Mouse (Mus musculus) heart, embryonic 15.5 days (tissue): ENCODE data around the gene Apom. TPM values are rescaled to one million over a fixed set of nuclear protein-coding genes. Genes with fewer than 3 reads are reported as not detected.
"Not testable (repeated sequence)": the region's sequence is repeated elsewhere in the genome, so short reads cannot be mapped to it uniquely, and the experiment has no call there.

Experiments
- ATAC-seq: fragments of 200-750 bp; cut with Nextera tagmentation; replicated peaks from 2 replicates; pipeline ENCODE4 v1.8.0; 2017; ENCODE audit warnings: low read depth, moderate TSS enrichment; ENCODE audit not compliant: insufficient number of reproducible peaks, insufficient read depth, low FRiP score
- H3K27ac ChIP-seq: fragments of 300-500 bp; sonication (generic); 2 replicates; pipeline ENCODE4 v1.5.1; 2015; ENCODE audit warnings: mild to moderate bottlenecking, inconsistent platforms
- H3K27me3 ChIP-seq: fragments of 300-500 bp; sonication (generic); 2 replicates; pipeline ENCODE4 v1.6.1; 2015; ENCODE audit warnings: inconsistent platforms
- H3K36me3 ChIP-seq: fragments of 300-500 bp; sonication (generic); 2 replicates; pipeline ENCODE4 v1.6.1; 2015; ENCODE audit warnings: mild to moderate bottlenecking, inconsistent platforms
- H3K4me1 ChIP-seq: fragments of 300-500 bp; sonication (generic); replicated peaks from 2 replicates; pipeline ENCODE4 v1.6.1; 2015; ENCODE audit warnings: inconsistent platforms
- H3K4me2 ChIP-seq: fragments of 300-500 bp; sonication (generic); 2 replicates; pipeline ENCODE4 v1.6.1; 2015; ENCODE audit warnings: inconsistent platforms, mild to moderate bottlenecking, moderate library complexity
- H3K4me3 ChIP-seq: fragments of 300-500 bp; sonication (generic); 2 replicates; pipeline ENCODE4 v1.5.1; 2015; ENCODE audit warnings: mild to moderate bottlenecking, inconsistent platforms
- H3K9ac ChIP-seq: fragments of 300-500 bp; sonication (generic); 2 replicates; pipeline ENCODE4 v1.6.1; 2015; ENCODE audit warnings: mild to moderate bottlenecking, inconsistent platforms
- H3K9me3 ChIP-seq: fragments of 300-500 bp; sonication (generic); replicated peaks from 2 replicates; pipeline ENCODE4 v1.6.1; 2016; ENCODE audit warnings: inconsistent platforms
- WGBS: fragments of 180-500 bp; shearing (Covaris S2); methylation state at CpG from one replicate; pipeline ENCODE4 v1.1.7; 2015; ENCODE audit warnings: mixed read lengths; 5-methylcytosine and 5-hydroxymethylcytosine counted together
- polyA plus RNA-seq: library from polyadenylated mRNA; unstranded; fragments of >200 nt; fragmentation: Nextera tagmentation; extraction: Ambion mirVana; gene quantifications from 2 replicates; pipeline ENCODE4 v1.2.1, GENCODE M21; 2015

Apom gene
- polyA plus RNA-seq, 1 experiment from 2014 or later, result 0.57 TPM

GRCm38 (mm10) chr17:35125578-35125977 lies 6.3 kb downstream of the Apom start:
- Histone ChIP-seq H3K27me3 (no peaks in the 10 kb centered on the region), H3K4me1 (peaks cover 36% of the 10 kb centered on the region), H3K4me2 (peak overlapping the region; percentile 86), H3K27ac (peak overlapping the region; percentile 94), H3K4me3 (peak overlapping the region; percentile 86), H3K9me3 (no peaks in the 10 kb centered on the region), H3K36me3 (peaks cover 21% of the 10 kb centered on the region), H3K9ac (peak overlapping the region; percentile 84)
- 28% methylated on average over 6 of the region's 6 CpGs for WGBS
- ATAC-seq, result no peak

- Histone ChIP-seq H3K4me3 (no peak overlapping the region), H3K9ac (no peak overlapping the region), H3K9me3 (no peaks in the 10 kb centered on the region), H3K27me3 (no peaks in the 10 kb centered on the region), H3K4me1 (peaks cover 41% of the 10 kb centered on the region), H3K27ac (0 out of 2 replicates have a peak overlapping the region, but pooled peaks have one; percentile 94), H3K4me2 (peak overlapping the region; percentile 86; the same call in 1 of the 2 replicates), H3K36me3 (peaks cover 16% of the 10 kb centered on the region)
- no peak for ATAC-seq
- 86% methylated on average over 1 of the region's 1 CpGs for WGBS
These were observed 6.8 kb downstream of the Apom start for GRCm38 (mm10) chr17:35125081-35125480.

GRCm38 (mm10) chr17:35124261-35124896 lies 7.5 kb downstream of the Apom start:
- H3K9ac ChIP-seq, H3K9me3 ChIP-seq, H3K27me3 ChIP-seq, ATAC-seq, H3K27ac ChIP-seq, H3K4me3 ChIP-seq, H3K4me2 ChIP-seq: not testable (repeated sequence)
- Histone ChIP-seq H3K4me1 (peaks cover 47% of the 10 kb centered on the region), H3K36me3 (peaks cover 13% of the 10 kb centered on the region; the same call in 1 of the 2 replicates)
- WGBS, result 90% methylated on average over 12 of the region's 12 CpGs

GRCm38 (mm10) chr17:35123287-35123686 lies 8.6 kb downstream of the Apom start:
- H3K9me3 ChIP-seq, H3K4me3 ChIP-seq, H3K27ac ChIP-seq, H3K9ac ChIP-seq, H3K27me3 ChIP-seq, H3K4me2 ChIP-seq, ATAC-seq: not testable (repeated sequence)
- Histone ChIP-seq H3K36me3 (peaks cover 19% of the 10 kb centered on the region), H3K4me1 (peaks cover 44% of the 10 kb centered on the region)
- 93% methylated on average over 9 of the region's 9 CpGs for WGBS

GRCm38 (mm10) chr17:35121871-35122303 lies 10.0 kb downstream of the Apom start, which contains the start of gene Csnk2b:
Csnk2b (minus strand) TSS chr17:35122053.
- WGBS, result under 1% methylated on average over 19 of the region's 19 CpGs
- ATAC-seq, result 0 out of 2 replicates have a peak, but pooled peaks have one; percentile 0
- H3K9ac ChIP-seq, result peak within 1 kb of the TSS; percentile 97
- H3K36me3 ChIP-seq, result peaks cover 28% of the 10 kb centered on the region
- peak within 1 kb of the TSS; percentile 92 for H3K4me2 ChIP-seq
- H3K4me3 ChIP-seq, result peak within 1 kb of the TSS; percentile 99
- no peaks in the 10 kb centered on the region for H3K27me3 ChIP-seq
- H3K27ac ChIP-seq, result peak within 1 kb of the TSS; percentile 93
- peaks cover 33% of the 10 kb centered on the region for H3K4me1 ChIP-seq
- no peaks in the 10 kb centered on the region for H3K9me3 ChIP-seq

DNA sequence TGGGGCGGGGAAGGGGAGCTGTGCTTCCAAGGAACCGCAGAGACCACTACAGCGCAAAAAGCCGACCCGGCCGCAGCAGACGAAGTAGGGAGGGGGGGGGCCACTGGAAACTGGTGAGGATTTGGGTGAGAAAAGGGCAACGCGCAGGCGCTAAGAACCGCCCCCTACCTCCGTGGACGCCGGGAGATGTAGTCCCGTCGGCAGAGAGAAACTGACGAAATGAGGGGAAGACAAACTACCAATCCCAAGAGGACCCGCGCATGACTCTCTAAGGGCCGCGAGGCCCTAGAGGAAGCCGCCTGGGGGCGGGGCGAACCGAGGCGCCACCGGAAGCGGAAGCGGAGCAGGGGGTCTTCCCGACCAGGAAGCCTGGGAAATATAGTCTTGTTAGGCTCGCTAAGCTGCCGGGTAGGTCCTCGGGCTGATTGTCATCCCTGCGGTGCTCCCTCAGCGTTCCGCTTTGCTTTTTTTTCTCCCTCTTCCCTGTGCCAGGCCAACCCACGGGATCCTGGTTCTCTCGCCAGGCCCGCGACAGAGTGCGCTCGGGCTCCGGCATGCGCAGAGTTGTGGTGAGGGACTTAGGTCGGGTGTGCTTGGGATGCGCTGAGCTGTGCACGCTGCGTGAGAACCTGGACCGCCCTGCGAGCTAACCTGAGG lies 10.6 kb downstream of the Apom start, which contains the start of gene Gpank1:
Gene Gpank1, plus strand, starts transcription at position 313 of the 657 bp plus-strand sequence.
- H3K4me1 ChIP-seq, result peaks cover 29% of the 10 kb centered on the region
- peak; percentile 95 for ATAC-seq
- H3K36me3 ChIP-seq, result peaks cover 32% of the 10 kb centered on the region
- H3K27me3 ChIP-seq, result no peaks in the 10 kb centered on the region
- WGBS, result under 1% methylated on average over 50 of the region's 50 CpGs
- peak within 1 kb of the TSS; percentile 99 for H3K4me3 ChIP-seq
- peak within 1 kb of the TSS; percentile 93 for H3K27ac ChIP-seq
- peak within 1 kb of the TSS; percentile 92 for H3K4me2 ChIP-seq
- H3K9me3 ChIP-seq, result no peaks in the 10 kb centered on the region
- peak within 1 kb of the TSS; percentile 97 for H3K9ac ChIP-seq

- H3K4me3 ChIP-seq, result peak overlapping the region; percentile 99
- peak overlapping the region; percentile 97 for H3K9ac ChIP-seq
- peaks cover 37% of the 10 kb centered on the region for H3K36me3 ChIP-seq
- no peaks in the 10 kb centered on the region for H3K27me3 ChIP-seq
- H3K4me1 ChIP-seq, result peaks cover 29% of the 10 kb centered on the region
- peak overlapping the region; percentile 92 for H3K4me2 ChIP-seq
- WGBS, result under 1% methylated on average over 33 of the region's 33 CpGs
- peak overlapping the region; percentile 79 for H3K27ac ChIP-seq
- no peaks in the 10 kb centered on the region for H3K9me3 ChIP-seq
- ATAC-seq, result no peak
These were observed 11.1 kb downstream of the Apom start for GRCm38 (mm10) chr17:35120745-35121142.

GRCm38 (mm10) chr17:35115046-35116019 lies 16.5 kb downstream of the Apom start, which contains the start of gene Ly6g5b:
Ly6g5b (minus strand) TSS chr17:35115428.
- 0 out of 2 replicates have a peak within 1 kb of the TSS, but pooled peaks have one; percentile 2 for H3K27ac ChIP-seq
- no peaks in the 10 kb centered on the region for H3K27me3 ChIP-seq
- WGBS, result 83% methylated on average over 8 of the region's 8 CpGs
- ATAC-seq, result no peak
- H3K36me3 ChIP-seq, result peaks cover 28% of the 10 kb centered on the region
- no peak within 1 kb of the TSS for H3K9ac ChIP-seq
- peaks cover 9% of the 10 kb centered on the region for H3K4me1 ChIP-seq
- H3K4me2 ChIP-seq, result no peak within 1 kb of the TSS
- H3K4me3 ChIP-seq, result no peak within 1 kb of the TSS
- H3K9me3 ChIP-seq, result no peaks in the 10 kb centered on the region

DNA sequence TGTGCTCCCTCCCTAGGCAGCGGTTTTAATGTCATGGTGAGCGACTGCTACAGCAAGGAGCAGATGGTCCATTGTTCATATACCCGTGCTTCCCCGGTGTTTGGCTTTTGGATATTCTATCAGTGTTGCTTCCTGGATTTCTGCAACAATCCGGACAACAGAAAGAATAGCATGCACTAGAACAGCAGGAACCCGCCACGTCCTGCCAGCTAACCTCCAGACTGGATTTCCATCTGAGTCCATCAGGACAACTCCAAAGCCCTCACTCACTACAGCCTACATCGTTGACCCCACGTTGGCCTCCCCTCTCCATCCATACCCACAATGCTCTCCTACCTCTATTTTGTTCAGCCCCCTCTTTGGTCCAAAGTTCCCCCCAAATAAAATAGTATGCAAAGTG lies 20.1 kb downstream of the Apom start:
- no peaks in the 10 kb centered on the region for H3K4me1 ChIP-seq
- H3K9me3 ChIP-seq, result no peaks in the 10 kb centered on the region
- H3K27me3 ChIP-seq, result no peaks in the 10 kb centered on the region
- peak overlapping the region; percentile 47 for H3K27ac ChIP-seq
- 0 out of 2 replicates have a peak overlapping the region, but pooled peaks have one; percentile 17 for H3K4me3 ChIP-seq
- H3K4me2 ChIP-seq, result peak overlapping the region; percentile 36
- H3K36me3 ChIP-seq, result peaks cover 9% of the 10 kb centered on the region
- peak; percentile 44; the same call in 1 of the 2 replicates for ATAC-seq
- 72% methylated on average over 9 of the region's 9 CpGs for WGBS
- no peak overlapping the region for H3K9ac ChIP-seq

DNA sequence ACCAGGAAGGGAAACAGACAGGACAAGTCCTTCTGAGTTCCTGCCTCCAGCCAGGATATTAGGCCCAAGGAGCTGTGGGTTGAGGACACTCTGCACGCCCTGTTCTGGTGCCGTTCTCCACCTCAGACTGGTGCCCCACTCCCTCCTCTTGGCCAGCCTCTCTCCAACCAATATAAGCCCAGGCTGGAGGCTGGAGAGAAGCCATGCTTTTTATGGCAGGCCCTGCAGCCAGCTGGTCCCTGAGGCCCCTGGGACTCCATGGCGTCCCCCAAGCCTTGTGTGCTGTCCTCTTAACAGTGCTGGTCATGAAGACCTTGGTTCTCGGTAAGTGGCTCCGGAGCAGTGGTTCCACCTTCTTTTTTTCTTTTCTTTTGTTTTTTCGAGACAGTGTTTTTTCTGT lies 23.8 kb downstream of the Apom start, which contains the start of gene Ly6g5c:
Gene Ly6g5c, plus strand, starts transcription at position 183 of the 400 bp plus-strand sequence.
- H3K4me1 ChIP-seq, result peaks cover 9% of the 10 kb centered on the region
- H3K9me3 ChIP-seq, result no peaks in the 10 kb centered on the region
- H3K4me2 ChIP-seq, result no peak within 1 kb of the TSS
- H3K4me3 ChIP-seq, result no peak within 1 kb of the TSS
- no peaks in the 10 kb centered on the region for H3K27me3 ChIP-seq
- H3K27ac ChIP-seq, result no peak within 1 kb of the TSS
- WGBS, result 88% methylated on average over 6 of the region's 6 CpGs
- H3K36me3 ChIP-seq, result no peaks in the 10 kb centered on the region
- ATAC-seq, result no peak
- H3K9ac ChIP-seq, result no peak within 1 kb of the TSS
